Mouse (Mus musculus) liver, embryonic 14.5 days (tissue): ENCODE measurements at regions not wholly inside any gene's neighbourhood (a gene's known extent, or its start where the extent isn't known, plus 50 kb on each side); places are given as distances from the start of the nearest gene placed in this dataset.
A peak's percentile ranks its signal among the peaks of the same experiment; 100 is the strongest.

Experiments used
- ATAC-seq: fragments of 200-750 bp; cut with Nextera tagmentation; 2 replicates; pipeline ENCODE4 v1.8.0; 2017; ENCODE audit warnings: moderate number of reproducible peaks, mild to moderate bottlenecking, moderate library complexity; ENCODE audit not compliant: insufficient read depth
- DNase-seq, 3 experiments: peaks; one replicate each; pipeline ENCODE4 v3.0.0-alpha.2; 2012 to 2013; ENCODE audit warnings: low read depth in 3 of 3, low spot score in 3 of 3
- H3K27ac ChIP-seq: fragments of 300-500 bp; sonication (generic); 2 replicates; pipeline ENCODE4 v1.5.1; 2014; ENCODE audit warnings: moderate library complexity, mild to moderate bottlenecking, control low read depth, inconsistent platforms
- H3K27me3 ChIP-seq: fragments of 300-500 bp; sonication (generic); 2 replicates; pipeline ENCODE4 v1.6.1; 2014; ENCODE audit warnings: mild to moderate bottlenecking, low read length, moderate library complexity; ENCODE audit not compliant: control insufficient read depth, insufficient read depth
- H3K36me3 ChIP-seq: fragments of 300-500 bp; sonication (generic); replicated peaks from 2 replicates; pipeline ENCODE4 v1.6.1; 2014; ENCODE audit warnings: low read depth; ENCODE audit not compliant: control insufficient read depth, insufficient read depth
- H3K4me1 ChIP-seq, 2 experiments: fragments of 200-500 bp in 1 of 2; fragments of 300-500 bp in 1 of 2; sonication (generic) in 1 of 2; replicated peaks; 2 replicates each; pipeline ENCODE4 v1.6.1; 2012 to 2014; ENCODE audit warnings: antibody characterized with exemption in 1 of 2, inconsistent platforms in 1 of 2, low read length in 1 of 2; ENCODE audit not compliant: control insufficient read depth in 2 of 2, insufficient read depth in 2 of 2
- H3K4me2 ChIP-seq: fragments of 300-500 bp; sonication (generic); 2 replicates; pipeline ENCODE4 v1.6.1; 2014; ENCODE audit warnings: low read depth, mild to moderate bottlenecking, control low read depth, moderate library complexity
- H3K4me3 ChIP-seq, 2 experiments: fragments of 200-500 bp in 1 of 2; fragments of 300-500 bp in 1 of 2; sonication (generic) in 1 of 2; 2 replicates each; pipeline ENCODE4 v1.5.1; 2012 to 2014; ENCODE audit warnings: low read depth in 2 of 2, low read length in 2 of 2, mild to moderate bottlenecking in 2 of 2, control low read depth in 1 of 2, inconsistent platforms in 1 of 2, moderate library complexity in 1 of 2; ENCODE audit not compliant: insufficient read depth in 1 of 2
- H3K9ac ChIP-seq: fragments of 300-500 bp; sonication (generic); replicated peaks from 2 replicates; pipeline ENCODE4 v1.6.1; 2014; ENCODE audit warnings: mild to moderate bottlenecking, control low read depth, moderate library complexity
- H3K9me3 ChIP-seq: fragments of 300-500 bp; sonication (generic); 2 replicates; pipeline ENCODE4 v1.6.1; 2016; ENCODE audit warnings: low read length, mixed read lengths; ENCODE audit not compliant: control insufficient read depth
- CTCF ChIP-seq: IDR thresholded peaks from 2 replicates; pipeline ENCODE4 v1.5.1; 2016; ENCODE audit warnings: antibody characterized with exemption, low read depth, control low read depth
- EP300 ChIP-seq: IDR thresholded peaks from 2 replicates; pipeline ENCODE4 v1.6.1; 2016; ENCODE audit warnings: antibody characterized with exemption, low read depth
- WGBS: fragments of 180-500 bp; shearing (Covaris S2); extraction: QIAGEN DNeasy Blood & Tissue Kit; methylation state at CpG from one replicate; pipeline ENCODE4 v1.1.7; 2014; ENCODE audit not compliant: insufficient replicate concordance; 5-methylcytosine and 5-hydroxymethylcytosine counted together

DNA sequence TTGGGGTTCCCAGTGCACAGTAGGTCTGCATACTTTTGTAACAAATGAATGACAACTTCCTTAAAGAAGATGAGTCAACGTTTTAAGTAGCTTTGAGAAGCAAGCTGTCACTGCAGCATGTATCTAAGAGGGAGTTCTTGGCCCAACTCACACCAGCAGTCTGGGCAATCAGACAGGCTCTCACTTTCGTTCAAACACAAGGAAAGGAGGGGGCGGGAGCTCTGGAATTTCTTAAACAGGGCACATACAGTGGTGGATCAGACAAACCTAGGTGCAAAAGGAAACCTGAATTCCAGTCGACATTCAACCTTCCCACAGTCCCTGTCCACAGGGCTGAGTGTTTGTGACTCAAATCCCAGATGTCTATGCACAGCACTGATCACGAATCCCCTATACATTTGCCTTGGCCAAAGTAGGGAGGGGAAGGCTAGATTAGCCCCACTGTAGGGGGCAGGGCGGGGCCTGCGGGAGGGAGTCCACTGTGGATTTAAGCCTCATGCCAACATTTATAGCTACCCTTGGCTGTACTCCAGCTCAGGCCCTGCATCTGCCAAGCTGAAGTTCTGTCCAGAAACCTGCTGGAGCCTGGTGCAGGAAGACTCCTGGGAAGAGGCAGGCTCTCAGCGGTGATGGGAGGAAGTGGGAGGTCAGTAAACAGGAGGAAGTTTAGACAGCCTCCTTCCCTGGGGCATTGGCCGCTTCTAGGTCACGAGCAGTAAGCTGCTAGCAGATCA, 81.5 kb upstream of the Cdyl2 start:
- H3K27me3 ChIP-seq = no peaks in the 10 kb centered on the region
- H3K9ac ChIP-seq = no peak overlapping the region
- no peaks in the 10 kb centered on the region for H3K4me1 ChIP-seq
- H3K36me3 ChIP-seq = no peaks in the 10 kb centered on the region
- no peak overlapping the region for H3K4me2 ChIP-seq
- TF ChIP-seq EP300 = no peak
- no peak for TF ChIP-seq CTCF
- no peak overlapping the region for H3K27ac ChIP-seq
- H3K4me3 ChIP-seq = no peak overlapping the region
- no peaks in the 10 kb centered on the region for H3K9me3 ChIP-seq
- DNase-seq (no peak), ATAC-seq (no peak)
- WGBS = 23% methylated on average over 10 of the region's 10 CpGs

- Histone ChIP-seq H3K4me2 (no peak overlapping the region), H3K36me3 (no peaks in the 10 kb centered on the region), H3K9me3 (no peaks in the 10 kb centered on the region; the same call in 1 of the 2 replicates), H3K9ac (no peak overlapping the region), H3K27me3 (no peaks in the 10 kb centered on the region), H3K27ac (no peak overlapping the region), H3K4me3 (no peak overlapping the region), H3K4me1 (no peaks in the 10 kb centered on the region)
- DNase-seq (no peak), ATAC-seq (no peak)
- TF ChIP-seq EP300 (no peak), CTCF (no peak)
- 89% methylated on average over 32 of the region's 32 CpGs for WGBS
Observed at GRCm38 (mm10) chr8:116801313-116801712, 68.5 kb upstream of the Cdyl2 start.

GRCm38 (mm10) chr8:116800636-116801035, 67.8 kb upstream of the Cdyl2 start:
- H3K36me3 ChIP-seq = no peaks in the 10 kb centered on the region
- H3K4me2 ChIP-seq = no peak overlapping the region
- TF ChIP-seq CTCF = no peak
- no peak for TF ChIP-seq EP300
- H3K9me3 ChIP-seq = no peaks in the 10 kb centered on the region; the same call in 1 of the 2 replicates
- no peak overlapping the region for H3K9ac ChIP-seq
- H3K27ac ChIP-seq = no peak overlapping the region
- H3K4me1 ChIP-seq = no peaks in the 10 kb centered on the region
- H3K4me3 ChIP-seq = no peak overlapping the region
- WGBS = 68% methylated on average over 14 of the region's 14 CpGs
- ATAC-seq = no peak
- DNase-seq = no peak
- H3K27me3 ChIP-seq = no peaks in the 10 kb centered on the region

GRCm38 (mm10) chr8:116798981-116799380, 66.2 kb upstream of the Cdyl2 start:
- 63% methylated on average over 4 of the region's 4 CpGs for WGBS
- no peak for ATAC-seq
- Histone ChIP-seq H3K4me1 (no peaks in the 10 kb centered on the region), H3K4me3 (no peak overlapping the region), H3K4me2 (no peak overlapping the region), H3K9me3 (no peaks in the 10 kb centered on the region; the same call in 1 of the 2 replicates), H3K9ac (no peak overlapping the region), H3K36me3 (no peaks in the 10 kb centered on the region), H3K27ac (no peak overlapping the region), H3K27me3 (no peaks in the 10 kb centered on the region)
- DNase-seq = no peak
- TF ChIP-seq EP300 (no peak), CTCF (peak; percentile 27; the same call in 1 of the 2 replicates)

- H3K27ac ChIP-seq = no peak overlapping the region
- no peaks in the 10 kb centered on the region for H3K9me3 ChIP-seq
- no peaks in the 10 kb centered on the region for H3K36me3 ChIP-seq
- no peak for DNase-seq
- no peak overlapping the region for H3K9ac ChIP-seq
- no peak overlapping the region for H3K4me3 ChIP-seq
- no peak for ATAC-seq
- no peaks in the 10 kb centered on the region for H3K27me3 ChIP-seq
- 58% methylated on average over 6 of the region's 6 CpGs for WGBS
- 0 out of 4 replicates have a peak, but pooled peaks cover 0 to 2% of the 10 kb centered on the region in 2 experiments for H3K4me1 ChIP-seq
- TF ChIP-seq CTCF = no peak
- no peak for TF ChIP-seq EP300
- H3K4me2 ChIP-seq = no peak overlapping the region
Observed at GRCm38 (mm10) chr8:116795713-116796112, 62.9 kb upstream of the Cdyl2 start.
